Mouse (Mus musculus) intestine, embryonic 16.5 days (tissue): ENCODE data around the gene Flt1. TPM values are rescaled to one million over a fixed set of nuclear protein-coding genes. Genes with fewer than 3 reads are reported as not detected.

Experiments
- ATAC-seq: fragments of 200-750 bp; cut with Nextera tagmentation; 2 replicates; pipeline ENCODE4 v1.8.0; 2017; ENCODE audit warnings: moderate TSS enrichment, moderate library complexity
- H3K27ac ChIP-seq: fragments of 300-500 bp; sonication (generic); 2 replicates; pipeline ENCODE4 v1.5.1; 2014; ENCODE audit warnings: mild to moderate bottlenecking, low read length
- H3K27me3 ChIP-seq: fragments of 300-500 bp; sonication (generic); replicated peaks from 2 replicates; pipeline ENCODE4 v1.6.1; 2014; ENCODE audit warnings: low read length, control low read depth, mixed read lengths; ENCODE audit not compliant: control insufficient read depth, insufficient read depth
- H3K36me3 ChIP-seq: fragments of 300-500 bp; sonication (generic); 2 replicates; pipeline ENCODE4 v1.6.1; 2014; ENCODE audit warnings: low read length, control low read depth; ENCODE audit not compliant: control insufficient read depth, insufficient read depth
- H3K4me1 ChIP-seq: fragments of 300-500 bp; sonication (generic); 2 replicates; pipeline ENCODE4 v1.6.1; 2014; ENCODE audit warnings: low read length, control low read depth, mixed read lengths; ENCODE audit not compliant: control insufficient read depth, insufficient read depth
- H3K4me2 ChIP-seq: fragments of 300-500 bp; sonication (generic); 2 replicates; pipeline ENCODE4 v1.6.1; 2014; ENCODE audit warnings: low read depth, low read length, control low read depth
- H3K4me3 ChIP-seq: fragments of 300-500 bp; sonication (generic); 2 replicates; pipeline ENCODE4 v1.5.1; 2014; ENCODE audit warnings: mild to moderate bottlenecking, low read length
- H3K9ac ChIP-seq: fragments of 300-500 bp; sonication (generic); 2 replicates; pipeline ENCODE4 v1.6.1; 2014; ENCODE audit warnings: low read depth, low read length
- H3K9me3 ChIP-seq: fragments of 300-500 bp; sonication (generic); 2 replicates; pipeline ENCODE4 v1.6.1; 2016; ENCODE audit warnings: low read length, control low read depth; ENCODE audit not compliant: control insufficient read depth
- WGBS: fragments of 180-500 bp; shearing (Covaris S2); extraction: QIAGEN DNeasy Blood & Tissue Kit; methylation state at CpG from one replicate; pipeline ENCODE4 v1.1.7; 2014; 5-methylcytosine and 5-hydroxymethylcytosine counted together
- polyA plus RNA-seq: library from polyadenylated mRNA; unstranded; fragments of >200 nt; fragmentation: Nextera tagmentation; extraction: Ambion mirVana; gene quantifications from 2 replicates; pipeline ENCODE4 v1.2.1, GENCODE M21; 2015

The Flt1 gene
- polyA plus RNA-seq, 1 experiment from 2014 or later = 9.7 TPM

DNA sequence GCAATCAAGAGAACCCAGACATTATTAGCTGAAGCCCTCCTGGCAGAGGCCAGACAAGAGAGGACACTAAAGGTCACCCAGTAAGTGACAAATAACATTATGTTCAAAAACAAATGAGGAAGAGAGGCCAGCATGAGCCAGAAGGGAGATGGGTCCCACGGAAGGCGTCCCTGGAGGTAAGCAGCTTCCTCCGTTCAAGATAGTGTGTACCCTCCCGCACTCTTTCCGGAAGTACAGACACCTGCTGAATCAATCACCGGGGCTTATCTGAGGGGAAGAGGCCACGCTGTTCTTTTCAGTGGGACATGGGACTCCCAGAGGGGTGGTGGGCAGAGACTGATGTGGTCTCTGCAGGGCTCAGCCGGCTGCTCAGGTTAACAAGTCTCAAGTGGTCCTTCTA lies 146.1 kb downstream of the Flt1 start:
- 81% methylated on average over 8 of the region's 8 CpGs for WGBS
- H3K4me3 ChIP-seq = no peak overlapping the region
- H3K27ac ChIP-seq = no peak overlapping the region
- H3K27me3 ChIP-seq = no peaks in the 10 kb centered on the region
- H3K4me1 ChIP-seq = no peaks in the 10 kb centered on the region
- H3K9me3 ChIP-seq = no peaks in the 10 kb centered on the region
- no peak overlapping the region for H3K9ac ChIP-seq
- no peak for ATAC-seq
- H3K4me2 ChIP-seq = no peak overlapping the region
- H3K36me3 ChIP-seq = no peaks in the 10 kb centered on the region

DNA sequence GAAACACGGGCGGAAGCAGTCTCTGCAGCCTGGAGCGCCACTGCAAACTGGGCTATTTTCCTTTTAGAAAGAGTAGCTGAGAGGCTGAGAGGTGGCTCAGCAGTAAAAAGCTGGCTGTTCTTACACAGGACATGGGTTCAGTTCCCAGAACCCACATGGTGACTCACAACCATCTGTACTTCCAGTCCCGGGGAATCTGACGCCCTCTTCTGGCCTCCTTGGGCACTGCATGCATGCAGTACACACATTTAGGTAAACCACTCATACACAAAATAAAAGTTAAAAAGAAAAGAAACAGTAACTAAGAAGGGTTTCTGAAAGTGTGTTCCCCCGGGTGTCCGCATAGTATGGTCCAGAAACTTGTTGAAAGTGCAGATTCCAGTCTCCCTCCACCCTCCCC lies 146.7 kb downstream of the Flt1 start:
- Histone ChIP-seq H3K4me2 (no peak overlapping the region), H3K36me3 (no peaks in the 10 kb centered on the region), H3K27ac (no peak overlapping the region), H3K9me3 (no peaks in the 10 kb centered on the region), H3K4me3 (no peak overlapping the region), H3K9ac (no peak overlapping the region), H3K4me1 (no peaks in the 10 kb centered on the region), H3K27me3 (no peaks in the 10 kb centered on the region)
- WGBS = 90% methylated on average over 7 of the region's 7 CpGs
- no peak for ATAC-seq

DNA sequence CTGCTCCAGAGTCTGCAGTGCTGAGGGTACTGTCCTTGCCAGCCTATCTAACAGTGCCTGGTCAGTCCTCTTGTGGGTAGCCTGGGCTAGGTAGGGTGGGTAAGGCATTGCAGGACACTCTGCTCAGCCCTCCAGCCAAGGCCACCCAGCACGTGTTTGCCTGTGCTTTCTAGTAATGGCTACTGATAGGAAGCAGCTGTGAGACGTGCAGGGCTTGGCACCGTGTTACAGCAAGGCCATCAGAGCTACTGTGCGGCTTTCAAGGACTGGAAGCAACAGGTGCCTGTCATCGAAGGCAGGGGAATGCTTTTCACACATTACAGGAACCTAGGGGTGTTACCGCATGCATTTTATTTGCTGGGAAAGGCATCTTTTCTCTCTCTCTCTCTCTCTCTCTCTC lies 148.8 kb downstream of the Flt1 start:
- Histone ChIP-seq H3K4me3 (no peak overlapping the region), H3K27me3 (no peaks in the 10 kb centered on the region), H3K9me3 (no peaks in the 10 kb centered on the region), H3K27ac (no peak overlapping the region), H3K36me3 (no peaks in the 10 kb centered on the region), H3K9ac (no peak overlapping the region), H3K4me2 (no peak overlapping the region), H3K4me1 (no peaks in the 10 kb centered on the region)
- no peak for ATAC-seq
- WGBS = 65% methylated on average over 6 of the region's 6 CpGs

DNA sequence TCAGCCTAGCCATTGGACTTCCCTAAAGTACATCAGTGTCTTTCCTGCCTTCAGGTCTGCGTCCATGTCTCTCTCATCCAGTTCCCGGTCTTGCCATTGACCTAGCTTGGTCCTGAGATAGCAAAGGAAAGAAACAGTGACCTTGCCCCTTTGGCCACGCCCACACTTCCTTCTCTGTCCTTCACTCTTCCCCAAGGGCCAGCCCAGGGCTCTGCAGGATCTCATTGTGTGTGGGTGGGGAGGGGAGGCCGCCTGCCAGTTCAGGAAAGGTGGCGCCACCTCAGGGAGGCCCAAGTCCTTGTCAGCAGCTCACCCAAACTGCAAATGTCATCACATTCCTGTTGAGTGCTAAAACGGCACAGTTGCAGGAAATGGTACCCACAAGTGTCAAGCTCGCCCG lies 151.3 kb downstream of the Flt1 start:
- ATAC-seq = peak; percentile 33; the same call in 1 of the 2 replicates
- Histone ChIP-seq H3K9ac (no peak overlapping the region), H3K4me1 (no peaks in the 10 kb centered on the region), H3K36me3 (no peaks in the 10 kb centered on the region), H3K27ac (no peak overlapping the region), H3K4me3 (no peak overlapping the region), H3K9me3 (no peaks in the 10 kb centered on the region), H3K4me2 (no peak overlapping the region), H3K27me3 (no peaks in the 10 kb centered on the region)
- WGBS = 63% methylated on average over 8 of the region's 8 CpGs

DNA sequence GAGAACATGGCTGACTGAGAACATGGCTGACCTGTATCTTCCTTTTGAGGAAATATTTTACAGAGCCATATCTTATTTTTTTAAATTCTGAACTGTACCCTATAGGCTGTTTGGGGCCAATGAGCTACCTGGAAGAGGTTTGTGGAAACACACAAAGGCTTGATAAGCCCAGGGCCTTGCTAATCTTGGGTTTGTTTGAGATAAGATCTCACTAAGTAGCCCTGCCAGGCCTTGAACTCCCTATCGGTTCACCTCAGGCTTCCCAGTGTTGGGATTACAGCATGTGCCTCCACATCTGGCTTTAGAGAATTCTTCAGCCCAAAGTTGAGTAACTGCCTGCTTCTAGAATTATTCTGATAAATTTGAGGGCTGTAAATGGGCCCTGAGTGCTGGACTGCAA lies 152.3 kb downstream of the Flt1 start:
- WGBS = 81% methylated on average over 1 of the region's 1 CpGs
- H3K9ac ChIP-seq = no peak overlapping the region
- no peaks in the 10 kb centered on the region for H3K4me1 ChIP-seq
- no peak for ATAC-seq
- H3K9me3 ChIP-seq = no peaks in the 10 kb centered on the region
- H3K4me2 ChIP-seq = no peak overlapping the region
- H3K36me3 ChIP-seq = no peaks in the 10 kb centered on the region
- H3K27me3 ChIP-seq = no peaks in the 10 kb centered on the region
- H3K4me3 ChIP-seq = no peak overlapping the region
- no peak overlapping the region for H3K27ac ChIP-seq

DNA sequence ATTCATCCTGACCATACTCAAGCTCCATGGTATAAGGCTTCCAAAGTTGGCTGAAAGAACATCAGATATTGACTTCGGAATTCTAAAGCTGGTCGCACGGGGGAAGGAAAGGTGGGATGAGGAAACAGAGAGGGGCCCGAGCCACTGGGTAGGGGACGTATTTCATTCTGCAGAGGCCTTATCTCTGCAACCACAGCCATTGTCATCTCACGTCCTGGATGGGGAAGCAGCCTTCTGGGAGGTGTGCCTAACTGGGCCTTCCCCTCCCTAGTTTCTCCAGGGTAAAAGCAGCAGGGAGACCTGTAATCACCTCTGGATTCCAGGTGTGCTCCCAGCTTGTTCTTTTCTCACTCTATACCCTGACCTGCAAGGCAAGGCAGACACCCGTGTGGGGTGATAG lies 153.1 kb downstream of the Flt1 start:
- Histone ChIP-seq H3K4me1 (no peaks in the 10 kb centered on the region), H3K27ac (no peak overlapping the region), H3K27me3 (no peaks in the 10 kb centered on the region), H3K9me3 (no peaks in the 10 kb centered on the region), H3K36me3 (no peaks in the 10 kb centered on the region), H3K4me2 (no peak overlapping the region), H3K9ac (no peak overlapping the region), H3K4me3 (no peak overlapping the region)
- no peak for ATAC-seq
- 76% methylated on average over 7 of the region's 7 CpGs for WGBS

DNA sequence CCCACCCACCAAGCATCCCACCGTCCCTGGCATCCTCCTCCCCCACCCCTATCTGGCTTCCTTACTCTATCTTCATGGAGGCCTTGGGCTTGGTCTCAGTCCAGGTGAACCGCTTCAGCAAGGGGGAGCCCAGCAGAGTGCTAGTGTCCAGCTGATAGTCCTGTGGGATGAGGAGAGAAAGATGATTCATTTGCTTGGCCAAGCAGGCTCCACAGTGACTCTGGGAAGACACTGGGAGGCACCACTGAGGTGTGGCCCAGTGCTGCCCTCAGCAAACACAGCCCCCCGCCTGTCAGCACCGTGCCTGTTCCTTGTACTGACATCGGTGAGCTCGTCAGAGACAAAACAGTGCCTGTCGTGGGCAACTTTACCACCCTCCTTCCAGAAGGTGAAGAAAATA lies 159.5 kb downstream of the Flt1 start:
- ATAC-seq = no peak
- 55% methylated on average over 7 of the region's 7 CpGs for WGBS
- H3K4me2 ChIP-seq = no peak overlapping the region
- H3K27ac ChIP-seq = no peak overlapping the region
- no peaks in the 10 kb centered on the region for H3K27me3 ChIP-seq
- H3K9ac ChIP-seq = no peak overlapping the region
- no peak overlapping the region for H3K4me3 ChIP-seq
- no peaks in the 10 kb centered on the region for H3K9me3 ChIP-seq
- no peaks in the 10 kb centered on the region for H3K36me3 ChIP-seq
- H3K4me1 ChIP-seq = no peaks in the 10 kb centered on the region

DNA sequence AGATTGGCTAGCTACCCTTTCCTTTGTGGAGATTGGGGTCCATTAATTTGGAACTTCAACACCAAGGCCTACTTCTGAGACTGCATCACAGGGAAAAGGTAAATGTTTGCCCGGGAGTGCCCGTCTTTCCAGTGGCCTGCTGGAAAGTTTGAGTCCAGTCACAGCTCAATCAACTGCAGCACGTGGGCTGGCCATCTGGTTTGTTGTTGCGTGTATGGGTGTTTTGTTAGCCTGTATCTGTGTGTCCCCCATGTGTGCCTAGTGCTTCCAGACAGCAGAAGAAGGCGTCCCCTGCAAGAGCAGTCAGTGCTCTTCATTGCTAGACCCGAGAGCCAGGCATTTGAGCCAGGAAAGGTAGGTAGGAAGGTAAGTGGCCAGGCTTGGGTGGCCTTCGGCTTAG lies 160.4 kb downstream of the Flt1 start:
- Histone ChIP-seq H3K4me3 (no peak overlapping the region), H3K27ac (no peak overlapping the region), H3K36me3 (no peaks in the 10 kb centered on the region), H3K9ac (no peak overlapping the region), H3K4me2 (no peak overlapping the region), H3K4me1 (no peaks in the 10 kb centered on the region), H3K9me3 (no peaks in the 10 kb centered on the region), H3K27me3 (no peaks in the 10 kb centered on the region)
- 87% methylated on average over 7 of the region's 7 CpGs for WGBS
- ATAC-seq = no peak

DNA sequence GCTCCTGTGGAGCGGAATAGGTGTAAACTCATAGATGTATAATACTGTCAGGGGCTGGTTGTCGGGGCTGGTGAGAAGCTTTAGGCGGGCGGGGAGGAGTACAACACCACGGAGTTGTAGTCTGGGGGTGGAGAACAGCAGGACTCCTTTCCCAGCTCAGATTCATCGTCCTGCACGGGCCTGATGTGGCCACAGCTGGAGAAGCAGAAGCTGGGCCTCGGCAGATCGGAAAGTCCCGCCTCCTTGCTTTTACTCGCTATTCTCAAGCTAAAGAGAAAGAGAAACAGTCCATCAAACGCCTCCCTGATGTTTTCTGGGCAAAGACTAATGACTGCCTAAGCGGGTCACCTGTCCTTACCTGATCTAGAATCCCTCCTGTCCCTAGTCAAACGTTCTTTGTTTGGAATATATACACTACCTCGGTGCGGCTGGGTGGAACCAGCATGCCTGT lies 161.6 kb downstream of the Flt1 start:
- WGBS = 22% methylated on average over 16 of the region's 16 CpGs
- peak overlapping the region; percentile 38 for H3K4me3 ChIP-seq
- no peak overlapping the region for H3K27ac ChIP-seq
- H3K36me3 ChIP-seq = no peaks in the 10 kb centered on the region
- 0 out of 2 replicates have a peak overlapping the region, but pooled peaks have one; percentile 38 for H3K9ac ChIP-seq
- peak; percentile 81 for ATAC-seq
- H3K27me3 ChIP-seq = no peaks in the 10 kb centered on the region
- H3K4me2 ChIP-seq = peak overlapping the region; percentile 55
- no peaks in the 10 kb centered on the region for H3K9me3 ChIP-seq
- H3K4me1 ChIP-seq = no peaks in the 10 kb centered on the region

DNA sequence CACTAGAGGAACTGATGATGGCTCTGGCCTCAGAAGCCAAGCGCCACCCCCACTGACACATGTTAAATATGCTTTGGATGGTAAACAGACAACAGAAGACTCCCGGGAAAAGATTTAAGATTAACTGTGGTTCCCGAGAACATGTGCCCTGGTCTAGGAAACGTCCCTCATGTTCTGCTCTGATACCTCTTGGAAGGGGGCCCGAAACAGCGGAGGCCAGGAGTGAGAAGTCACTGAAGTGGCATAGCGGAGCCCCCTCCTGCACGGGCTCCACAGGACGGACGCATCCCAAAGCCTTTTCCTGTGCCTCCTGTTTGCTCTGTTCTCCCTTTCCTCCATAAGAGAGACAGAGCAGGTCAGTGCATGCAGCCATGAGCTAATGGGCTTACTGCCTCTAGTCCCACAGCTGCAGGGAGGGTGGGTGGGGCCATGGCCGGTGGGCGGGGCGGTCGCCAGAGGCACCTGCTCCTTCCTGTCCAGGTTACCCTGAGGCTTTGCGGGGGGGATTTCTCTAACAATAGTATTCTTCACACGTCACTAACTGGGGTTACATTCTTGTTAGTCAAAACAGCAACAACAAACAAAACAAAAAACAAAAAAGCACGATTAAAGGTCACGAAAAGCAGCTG lies 162.2 kb downstream of the Flt1 start:
- H3K9me3 ChIP-seq = no peaks in the 10 kb centered on the region
- H3K4me2 ChIP-seq = peak overlapping the region; percentile 55
- peak overlapping the region; percentile 38 for H3K4me3 ChIP-seq
- ATAC-seq = peak; percentile 93
- 49% methylated on average over 18 of the region's 18 CpGs for WGBS
- no peak overlapping the region for H3K27ac ChIP-seq
- no peaks in the 10 kb centered on the region for H3K4me1 ChIP-seq
- no peaks in the 10 kb centered on the region for H3K36me3 ChIP-seq
- H3K27me3 ChIP-seq = no peaks in the 10 kb centered on the region
- 0 out of 2 replicates have a peak overlapping the region, but pooled peaks have one; percentile 38 for H3K9ac ChIP-seq
